Mouse (Mus musculus) liver, embryonic 16.5 days (tissue): ENCODE measurements around the gene Rab19. TPM values are rescaled to one million over a fixed set of nuclear protein-coding genes. Genes with fewer than 3 reads are reported as not detected.
A peak's percentile ranks its signal among the peaks of the same experiment; 100 is the strongest.
"Not testable (repeated sequence)": the region's sequence is repeated elsewhere in the genome, so short reads cannot be mapped to it uniquely, and the experiment has no call there.

Experiments used
- ATAC-seq: fragments of 200-750 bp; cut with Nextera tagmentation; 2 replicates; pipeline ENCODE4 v1.8.0; 2017; ENCODE audit warnings: low read depth, mild to moderate bottlenecking, moderate number of reproducible peaks, moderate library complexity
- H3K27ac ChIP-seq: fragments of 300-500 bp; sonication (generic); 2 replicates; pipeline ENCODE4 v1.5.1; 2014; ENCODE audit warnings: mild to moderate bottlenecking, low read length
- H3K27me3 ChIP-seq: fragments of 300-500 bp; sonication (generic); 2 replicates; pipeline ENCODE4 v1.6.1; 2014; ENCODE audit warnings: low read depth, low read length, mixed read lengths; ENCODE audit not compliant: control insufficient read depth, insufficient read depth
- H3K36me3 ChIP-seq: fragments of 300-500 bp; sonication (generic); 2 replicates; pipeline ENCODE4 v1.6.1; 2014; ENCODE audit warnings: mild to moderate bottlenecking; ENCODE audit not compliant: control insufficient read depth, insufficient read depth
- H3K4me1 ChIP-seq: fragments of 300-500 bp; sonication (generic); 2 replicates; pipeline ENCODE4 v1.6.1; 2014; ENCODE audit warnings: low read depth, low read length, mixed read lengths; ENCODE audit not compliant: control insufficient read depth
- H3K4me2 ChIP-seq: fragments of 300-500 bp; sonication (generic); 2 replicates; pipeline ENCODE4 v1.6.1; 2014; ENCODE audit warnings: low read depth, low read length, mixed read lengths
- H3K4me3 ChIP-seq: fragments of 300-500 bp; sonication (generic); 2 replicates; pipeline ENCODE4 v1.5.1; 2014; ENCODE audit warnings: low read depth, mild to moderate bottlenecking, low read length
- H3K9ac ChIP-seq: fragments of 300-500 bp; sonication (generic); 2 replicates; pipeline ENCODE4 v1.6.1; 2014; ENCODE audit warnings: low read depth, low read length
- H3K9me3 ChIP-seq: fragments of 300-500 bp; sonication (generic); replicated peaks from 2 replicates; pipeline ENCODE4 v1.6.1; 2016; ENCODE audit warnings: low read length; ENCODE audit not compliant: control insufficient read depth
- WGBS: fragments of 180-500 bp; shearing (Covaris S2); extraction: QIAGEN DNeasy Blood & Tissue Kit; methylation state at CpG from one replicate; pipeline ENCODE4 v1.1.7; 2014; ENCODE audit not compliant: insufficient replicate concordance; 5-methylcytosine and 5-hydroxymethylcytosine counted together
- polyA plus RNA-seq: library from polyadenylated mRNA; unstranded; fragments of >200 nt; fragmentation: Nextera tagmentation; extraction: Ambion mirVana; gene quantifications from 2 replicates; pipeline ENCODE4 v1.2.1, GENCODE M21; 2015

Gene Rab19
- polyA plus RNA-seq, 1 experiment from 2014 or later, result 0.54 TPM

DNA sequence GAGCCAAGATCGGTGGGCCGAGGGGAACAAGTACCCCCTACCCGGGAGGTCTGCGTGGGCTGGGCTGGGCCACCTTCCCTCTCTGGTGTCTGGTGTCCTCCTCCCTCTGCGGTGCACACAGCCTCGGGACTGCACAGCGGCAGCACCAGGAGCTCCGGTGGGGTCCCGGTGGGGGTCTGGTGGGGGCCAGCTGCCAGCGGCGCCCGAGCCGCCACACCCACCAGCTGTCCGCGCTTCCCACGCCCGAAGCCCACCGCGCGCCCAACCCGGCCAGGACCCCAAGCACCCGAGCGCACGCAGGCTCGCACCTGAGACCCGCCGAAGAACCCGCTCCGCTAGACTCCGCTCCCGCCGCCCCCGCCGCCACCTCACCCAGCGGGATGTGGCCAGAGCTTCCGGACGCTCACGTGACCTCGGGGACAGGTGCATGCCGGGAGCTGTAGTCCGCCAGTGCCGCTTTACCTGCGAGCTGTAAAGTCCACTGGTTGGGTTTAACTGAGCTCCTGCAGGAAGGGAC is 3.6 kb upstream of the Rab19 start, which contains the start of gene Slc37a3:
Gene Slc37a3 (minus strand): TSS at position 365 of the 517 bp plus-strand sequence.
- Histone ChIP-seq H3K36me3 (no peaks in the 10 kb centered on the region), H3K4me2 (peak within 1 kb of the TSS; percentile 91), H3K4me3 (peak within 1 kb of the TSS; percentile 80), H3K27ac (no peak within 1 kb of the TSS), H3K9me3 (no peaks in the 10 kb centered on the region), H3K4me1 (peaks cover 13% of the 10 kb centered on the region), H3K9ac (peak within 1 kb of the TSS; percentile 85), H3K27me3 (peaks cover 22% of the 10 kb centered on the region)
- whole genome bisulfite sequencing, result under 1% methylated on average over 43 of the region's 43 CpGs
- ATAC-seq, result peak; percentile 89

DNA sequence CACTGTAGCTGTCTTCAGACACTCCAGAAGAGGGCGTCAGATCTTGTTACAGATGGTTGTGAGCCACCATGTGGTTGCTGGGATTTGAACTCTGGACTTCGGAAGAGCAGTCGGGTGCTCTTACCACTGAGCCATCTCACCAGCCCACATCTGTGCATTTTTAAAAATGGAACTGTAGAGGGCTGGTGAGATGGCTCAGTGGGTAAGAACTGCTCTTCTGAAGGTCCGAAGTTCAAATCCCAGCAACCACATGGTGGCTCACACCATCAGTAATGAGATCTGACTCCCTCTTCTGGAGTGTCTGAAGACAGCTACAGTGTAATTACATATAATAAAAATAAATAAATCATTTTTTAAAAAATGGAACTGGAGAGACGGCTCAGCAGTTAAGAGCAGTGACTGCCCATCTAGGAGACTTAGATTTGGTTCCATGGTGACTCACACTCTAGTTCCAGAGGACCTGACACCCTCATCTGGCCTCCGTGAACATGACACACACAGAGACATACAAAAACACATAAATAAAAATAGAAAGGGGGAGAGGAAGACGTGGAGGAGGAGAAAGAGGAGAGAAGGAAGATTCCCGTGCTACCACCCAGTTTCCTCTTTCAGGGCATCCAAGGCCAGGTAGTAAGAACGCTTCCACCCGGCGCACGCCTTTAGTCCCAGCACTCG is 2.7 kb upstream of the Rab19 start:
- ATAC-seq, H3K9ac ChIP-seq, H3K9me3 ChIP-seq, H3K27ac ChIP-seq, H3K4me2 ChIP-seq, H3K36me3 ChIP-seq, H3K4me1 ChIP-seq, H3K4me3 ChIP-seq: not testable (repeated sequence)
- 57% methylated on average over 13 of the region's 13 CpGs for WGBS
- H3K27me3 ChIP-seq, result peaks cover 26% of the 10 kb centered on the region

DNA sequence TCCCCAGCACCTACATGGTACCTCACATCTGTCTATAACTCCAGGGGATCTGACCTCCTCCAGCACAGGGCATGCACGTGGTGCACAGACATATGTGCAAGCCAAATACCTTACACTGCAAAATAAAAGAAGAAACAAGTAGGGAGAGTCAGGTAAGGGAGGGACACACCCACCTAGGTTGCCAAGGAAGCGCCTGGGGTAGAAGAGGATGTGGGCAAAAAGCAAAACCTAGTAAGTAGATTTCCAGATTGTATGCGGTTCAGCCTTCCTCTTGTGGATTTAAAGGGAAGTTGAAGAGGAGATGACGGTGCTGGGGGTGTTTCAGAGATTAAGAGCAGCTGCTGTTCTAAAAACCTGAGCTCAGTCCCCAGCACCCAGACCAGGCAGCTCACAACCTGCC is 1.8 kb upstream of the Rab19 start:
- Histone ChIP-seq H3K4me1 (peaks cover 7% of the 10 kb centered on the region), H3K4me3 (no peak overlapping the region), H3K9me3 (no peaks in the 10 kb centered on the region), H3K36me3 (no peaks in the 10 kb centered on the region), H3K27ac (no peak overlapping the region), H3K9ac (no peak overlapping the region), H3K27me3 (peaks cover 29% of the 10 kb centered on the region), H3K4me2 (no peak overlapping the region)
- no peak for ATAC-seq
- 10% methylated on average over 4 of the region's 4 CpGs for WGBS

DNA sequence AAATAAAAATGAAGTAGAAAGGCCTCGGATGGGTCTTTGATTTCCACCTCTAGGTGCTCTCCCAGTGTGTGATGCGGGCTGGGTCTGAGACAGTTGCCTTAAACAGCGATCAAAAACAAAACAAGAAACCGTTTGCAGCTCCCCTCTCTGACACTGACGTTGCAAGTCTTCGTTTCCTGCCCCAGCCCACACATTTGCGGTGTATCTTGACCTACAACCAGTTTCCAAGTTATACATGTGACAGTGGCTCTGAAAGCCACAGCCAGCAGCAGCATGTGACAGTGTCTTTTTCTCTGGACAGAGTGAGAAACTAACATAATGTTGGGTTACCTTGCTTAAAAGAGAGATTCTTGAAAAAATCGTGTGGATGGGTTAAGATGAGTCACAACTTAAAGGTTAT is 1.2 kb upstream of the Rab19 start:
- H3K4me2 ChIP-seq, result no peak overlapping the region
- no peaks in the 10 kb centered on the region for H3K9me3 ChIP-seq
- no peaks in the 10 kb centered on the region for H3K36me3 ChIP-seq
- H3K27ac ChIP-seq, result no peak overlapping the region
- ATAC-seq, result no peak
- WGBS, result 25% methylated on average over 8 of the region's 8 CpGs
- peaks cover 7% of the 10 kb centered on the region for H3K4me1 ChIP-seq
- peaks cover 29% of the 10 kb centered on the region for H3K27me3 ChIP-seq
- H3K9ac ChIP-seq, result no peak overlapping the region
- H3K4me3 ChIP-seq, result no peak overlapping the region

DNA sequence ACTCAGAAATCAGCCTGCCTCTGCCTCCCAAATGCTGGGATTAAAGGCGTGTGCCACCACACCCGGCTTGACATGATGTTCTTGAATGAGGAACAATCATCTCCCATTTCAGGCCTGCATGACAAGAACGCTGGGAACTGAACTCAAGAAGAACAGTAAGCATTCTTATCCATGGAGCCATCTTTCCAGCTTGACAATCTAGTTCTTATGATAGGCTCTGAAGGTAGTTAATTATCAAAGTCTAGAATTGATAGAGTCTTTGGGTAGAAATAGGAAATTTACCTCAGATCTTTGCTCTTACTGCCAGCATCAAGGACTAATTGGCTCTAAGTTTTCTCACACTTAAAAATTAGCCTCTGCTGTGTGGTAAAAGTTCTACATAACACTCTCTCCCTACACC is 699 bp upstream of the Rab19 start:
- peaks cover 29% of the 10 kb centered on the region for H3K27me3 ChIP-seq

DNA sequence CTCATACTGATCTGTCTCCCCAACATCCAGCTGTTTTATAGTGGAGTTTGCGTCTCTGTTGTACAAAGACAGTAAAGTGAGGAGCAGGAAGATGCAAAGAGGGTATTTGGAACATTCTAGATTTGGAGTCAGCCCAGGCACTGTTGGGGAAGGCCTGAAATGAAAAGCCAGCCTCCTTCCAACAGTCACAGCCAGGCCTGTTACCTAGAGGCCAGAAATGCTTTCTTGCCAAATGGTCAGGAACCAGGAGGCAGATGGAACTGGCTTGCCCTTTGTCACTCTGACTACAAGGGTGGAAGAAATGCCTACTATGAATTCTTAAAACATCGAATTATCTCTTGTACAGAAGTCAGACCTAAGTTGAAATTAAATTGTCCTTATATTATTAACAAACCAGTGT is 9.0 kb downstream of the Rab19 start:
- Histone ChIP-seq H3K9me3 (no peaks in the 10 kb centered on the region), H3K27ac (no peak overlapping the region), H3K9ac (no peak overlapping the region), H3K27me3 (no peaks in the 10 kb centered on the region), H3K4me1 (no peaks in the 10 kb centered on the region), H3K36me3 (no peaks in the 10 kb centered on the region), H3K4me2 (no peak overlapping the region), H3K4me3 (no peak overlapping the region)
- no peak for ATAC-seq
- 86% methylated on average over 2 of the region's 2 CpGs for WGBS

More for the DNA sequence above, 699 bp upstream of the Rab19 start:
- Histone ChIP-seq H3K4me1 (peaks cover 7% of the 10 kb centered on the region), H3K4me2 (no peak overlapping the region), H3K27ac (no peak overlapping the region), H3K36me3 (no peaks in the 10 kb centered on the region), H3K9me3 (no peaks in the 10 kb centered on the region), H3K4me3 (no peak overlapping the region), H3K9ac (no peak overlapping the region)
- no peak for ATAC-seq
- 38% methylated on average over 3 of the region's 3 CpGs for WGBS

DNA sequence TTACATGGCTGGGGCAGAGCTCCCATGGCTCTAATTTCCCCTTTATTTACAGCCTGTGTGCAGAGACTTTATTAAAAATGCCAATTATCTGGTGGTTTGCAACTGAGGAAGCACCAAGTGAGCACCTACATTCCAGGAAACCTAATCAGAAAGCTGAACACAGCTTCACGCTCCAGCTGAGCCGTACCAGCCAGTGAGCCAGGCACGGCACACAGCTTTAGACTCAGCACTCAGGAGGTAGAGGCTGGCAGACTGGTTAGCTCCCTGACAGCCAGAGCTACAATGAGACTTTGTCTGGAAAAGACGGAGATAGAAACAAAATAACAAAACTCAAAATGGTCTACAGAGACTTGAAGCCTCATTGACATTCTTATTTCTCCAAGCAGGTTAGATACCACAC is 14.5 kb downstream of the Rab19 start:
- Histone ChIP-seq H3K9ac (no peak overlapping the region), H3K36me3 (peaks cover 21% of the 10 kb centered on the region), H3K4me3 (no peak overlapping the region), H3K27me3 (no peaks in the 10 kb centered on the region), H3K27ac (no peak overlapping the region), H3K4me2 (no peak overlapping the region), H3K9me3 (no peaks in the 10 kb centered on the region), H3K4me1 (no peaks in the 10 kb centered on the region)
- WGBS, result 87% methylated on average over 4 of the region's 4 CpGs
- ATAC-seq, result no peak

DNA sequence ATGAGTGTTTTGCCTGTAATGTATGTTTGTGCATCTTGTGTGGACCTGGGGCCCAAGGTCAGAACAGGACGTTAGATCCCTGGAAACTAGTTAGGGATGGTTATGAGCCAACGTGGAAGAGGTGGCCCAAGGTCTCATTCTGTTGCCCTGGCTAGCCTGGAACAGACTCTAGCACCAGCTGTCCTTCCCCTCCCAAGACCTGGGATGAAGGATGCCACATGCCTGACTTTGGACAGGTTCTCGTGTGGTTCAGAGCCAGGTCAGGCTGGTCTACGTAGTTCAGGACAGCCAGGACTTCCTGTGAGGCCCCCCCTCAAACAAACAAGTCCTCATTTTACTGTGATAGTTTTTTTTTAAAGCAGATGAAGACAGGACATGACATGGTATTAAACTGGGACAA is 14.9 kb downstream of the Rab19 start:
- Histone ChIP-seq H3K4me2 (no peak overlapping the region), H3K9ac (no peak overlapping the region), H3K27ac (no peak overlapping the region), H3K4me1 (no peaks in the 10 kb centered on the region), H3K36me3 (peaks cover 24% of the 10 kb centered on the region), H3K27me3 (no peaks in the 10 kb centered on the region), H3K4me3 (no peak overlapping the region), H3K9me3 (no peaks in the 10 kb centered on the region)
- WGBS, result 74% methylated on average over 4 of the region's 4 CpGs
- ATAC-seq, result no peak

DNA sequence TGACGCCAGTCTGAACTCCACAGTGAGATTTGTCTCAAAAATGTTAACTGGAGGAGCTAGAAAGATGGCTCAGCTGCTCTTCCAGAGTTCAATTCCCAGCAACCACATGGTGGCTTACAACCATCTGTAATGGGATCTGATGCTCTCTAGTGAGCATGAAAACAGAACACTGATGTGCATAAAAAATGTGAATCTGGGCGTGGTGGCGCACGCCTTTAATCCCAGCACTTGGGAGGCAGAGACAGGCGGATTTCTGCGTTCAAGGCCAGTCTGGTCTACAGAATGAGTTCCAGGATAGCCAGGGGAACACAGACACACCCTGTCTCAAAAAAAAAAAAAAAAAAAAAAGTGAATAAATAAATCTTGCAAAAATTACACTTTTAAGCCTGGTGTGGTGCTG is 16.1 kb downstream of the Rab19 start:
- no peaks in the 10 kb centered on the region for H3K9me3 ChIP-seq
- WGBS, result 86% methylated on average over 6 of the region's 6 CpGs
- H3K4me1 ChIP-seq, result no peaks in the 10 kb centered on the region
- no peak for ATAC-seq
- no peak overlapping the region for H3K9ac ChIP-seq
- H3K36me3 ChIP-seq, result peaks cover 32% of the 10 kb centered on the region
- H3K4me2 ChIP-seq, result no peak overlapping the region
- no peaks in the 10 kb centered on the region for H3K27me3 ChIP-seq
- H3K27ac ChIP-seq, result no peak overlapping the region
- H3K4me3 ChIP-seq, result no peak overlapping the region
